Mouse (Mus musculus) midbrain, postnatal 0 days (tissue): ENCODE results near the gene Slit3. TPM values are rescaled to one million over a fixed set of nuclear protein-coding genes. Genes with fewer than 3 reads are reported as not detected.

Experiments used
- ATAC-seq: fragments of 200-750 bp; cut with Nextera tagmentation; 2 replicates; pipeline ENCODE4 v1.8.0; 2017; ENCODE audit warnings: moderate number of reproducible peaks, mild to moderate bottlenecking, moderate TSS enrichment, moderate library complexity; ENCODE audit not compliant: low FRiP score
- DNase-seq: peaks from one replicate; pipeline ENCODE4 v3.0.0-alpha.2; 2015; ENCODE audit warnings: low spot score
- H3K27ac ChIP-seq: fragments of 300-500 bp; sonication (generic); 2 replicates; pipeline ENCODE4 v1.5.1; 2014; ENCODE audit warnings: low read depth, mild to moderate bottlenecking, low read length, mixed read lengths
- H3K27me3 ChIP-seq: fragments of 300-500 bp; sonication (generic); 2 replicates; pipeline ENCODE4 v1.6.1; 2014; ENCODE audit warnings: low read length, control low read depth, mixed read lengths; ENCODE audit not compliant: insufficient read depth
- H3K36me3 ChIP-seq: fragments of 300-500 bp; sonication (generic); 2 replicates; pipeline ENCODE4 v1.6.1; 2014; ENCODE audit warnings: low read length, control low read depth, mixed read lengths; ENCODE audit not compliant: insufficient read depth
- H3K4me1 ChIP-seq: fragments of 300-500 bp; sonication (generic); 2 replicates; pipeline ENCODE4 v1.6.1; 2014; ENCODE audit warnings: mild to moderate bottlenecking, control low read depth, antibody characterized with exemption, low read length, mixed read lengths; ENCODE audit not compliant: insufficient read depth
- H3K4me2 ChIP-seq: fragments of 300-500 bp; sonication (generic); 2 replicates; pipeline ENCODE4 v1.6.1; 2014; ENCODE audit warnings: low read depth, mild to moderate bottlenecking, low read length, mixed read lengths; ENCODE audit not compliant: poor library complexity, severe bottlenecking
- H3K4me3 ChIP-seq: fragments of 300-500 bp; sonication (generic); 2 replicates; pipeline ENCODE4 v1.5.1; 2014; ENCODE audit warnings: low read depth, mild to moderate bottlenecking, low read length, moderate library complexity
- H3K9ac ChIP-seq: fragments of 300-500 bp; sonication (generic); replicated peaks from 2 replicates; pipeline ENCODE4 v1.6.1; 2014; ENCODE audit warnings: mild to moderate bottlenecking, low read length, moderate library complexity, mixed read lengths; ENCODE audit not compliant: poor library complexity, severe bottlenecking
- H3K9me3 ChIP-seq: fragments of 300-500 bp; sonication (generic); 2 replicates; pipeline ENCODE4 v1.6.1; 2016; ENCODE audit warnings: low read length, control low read depth
- CTCF ChIP-seq: IDR thresholded peaks from 2 replicates; pipeline ENCODE4 v1.5.1; 2016; ENCODE audit warnings: antibody characterized with exemption, mild to moderate bottlenecking
- WGBS: fragments of 180-500 bp; shearing (Covaris S2); extraction: QIAGEN DNeasy Blood & Tissue Kit; methylation state at CpG from one replicate; pipeline ENCODE4 v1.1.7; 2014; 5-methylcytosine and 5-hydroxymethylcytosine counted together
- polyA plus RNA-seq: library from polyadenylated mRNA; unstranded; fragments of >200 nt; fragmentation: Nextera tagmentation; extraction: Ambion mirVana; gene quantifications from 2 replicates; pipeline ENCODE4 v1.2.1, GENCODE M21; 2015
- total RNA-seq: library from RNA; depleted of rRNA; stranded (reverse); fragments of >200 nt; gene quantifications from 2 replicates; pipeline ENCODE4 v1.2.3, GENCODE M21; 2014

The Slit3 gene
- total and polyA plus RNA-seq, 2 experiments from 2014 or later = 3.6 to 7.7 TPM

DNA sequence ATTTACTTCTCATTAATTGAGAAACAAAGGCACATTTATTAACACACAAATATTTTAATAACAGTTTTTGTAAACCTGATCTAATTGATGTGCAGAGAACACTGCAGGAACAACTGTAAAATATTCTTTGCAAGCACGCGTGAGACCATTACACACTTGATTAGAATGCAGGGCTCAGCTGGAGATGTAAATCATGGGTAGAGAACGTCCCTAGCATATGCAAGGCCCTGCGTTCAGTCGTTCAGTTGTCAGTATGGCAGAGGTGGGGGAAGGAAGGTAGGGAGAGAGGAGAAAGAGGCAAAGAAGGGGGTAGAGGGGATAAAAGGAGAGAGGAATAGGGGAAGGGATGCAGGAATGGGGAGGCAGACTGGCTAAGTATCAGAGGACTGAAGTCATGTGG is 61.9 kb downstream of the Slit3 start:
- Histone ChIP-seq H3K4me1 (no peaks in the 10 kb centered on the region), H3K4me2 (no peak overlapping the region), H3K27me3 (no peaks in the 10 kb centered on the region), H3K4me3 (no peak overlapping the region), H3K27ac (no peak overlapping the region), H3K9ac (no peak overlapping the region), H3K9me3 (no peaks in the 10 kb centered on the region), H3K36me3 (no peaks in the 10 kb centered on the region)
- no peak for ATAC-seq
- WGBS = 51% methylated on average over 5 of the region's 5 CpGs
- no peak for DNase-seq
- no peak for TF ChIP-seq CTCF

GRCm38 (mm10) chr11:35194826-35195225 is 73.8 kb downstream of the Slit3 start:
- no peak for TF ChIP-seq CTCF
- Histone ChIP-seq H3K4me3 (no peak overlapping the region), H3K9me3 (no peaks in the 10 kb centered on the region), H3K36me3 (no peaks in the 10 kb centered on the region), H3K27me3 (no peaks in the 10 kb centered on the region), H3K4me1 (no peaks in the 10 kb centered on the region), H3K4me2 (no peak overlapping the region), H3K9ac (no peak overlapping the region), H3K27ac (no peak overlapping the region)
- DNase-seq = no peak
- no peak for ATAC-seq
- 80% methylated on average over 6 of the region's 6 CpGs for WGBS

DNA sequence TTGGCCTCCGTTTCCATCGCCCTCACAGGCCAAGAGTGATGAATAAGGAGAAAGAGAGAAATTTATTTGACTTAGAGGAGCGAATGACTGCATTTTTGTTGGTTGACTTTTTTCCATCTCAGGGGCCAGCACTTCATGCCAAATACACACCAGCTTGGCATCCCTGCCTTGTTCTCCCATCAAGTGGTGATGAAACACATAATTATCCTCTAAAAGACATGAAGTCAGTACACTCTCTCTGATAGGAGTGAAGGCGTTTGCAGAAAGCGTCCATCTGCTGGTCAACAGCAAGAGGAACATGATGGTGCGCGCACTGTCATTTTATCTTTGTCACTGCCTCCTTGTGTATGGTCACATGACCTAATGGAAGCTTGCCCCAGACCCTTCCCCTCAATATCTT is 75.8 kb downstream of the Slit3 start:
- H3K9ac ChIP-seq = no peak overlapping the region
- H3K4me2 ChIP-seq = no peak overlapping the region
- ATAC-seq (no peak), DNase-seq (peak; percentile 2)
- H3K4me1 ChIP-seq = no peaks in the 10 kb centered on the region; the same call in 1 of the 2 replicates
- 85% methylated on average over 7 of the region's 7 CpGs for WGBS
- no peaks in the 10 kb centered on the region for H3K36me3 ChIP-seq
- no peak overlapping the region for H3K4me3 ChIP-seq
- no peaks in the 10 kb centered on the region for H3K9me3 ChIP-seq
- H3K27ac ChIP-seq = no peak overlapping the region
- H3K27me3 ChIP-seq = no peaks in the 10 kb centered on the region
- TF ChIP-seq CTCF = no peak; the same call in 1 of the 2 replicates

DNA sequence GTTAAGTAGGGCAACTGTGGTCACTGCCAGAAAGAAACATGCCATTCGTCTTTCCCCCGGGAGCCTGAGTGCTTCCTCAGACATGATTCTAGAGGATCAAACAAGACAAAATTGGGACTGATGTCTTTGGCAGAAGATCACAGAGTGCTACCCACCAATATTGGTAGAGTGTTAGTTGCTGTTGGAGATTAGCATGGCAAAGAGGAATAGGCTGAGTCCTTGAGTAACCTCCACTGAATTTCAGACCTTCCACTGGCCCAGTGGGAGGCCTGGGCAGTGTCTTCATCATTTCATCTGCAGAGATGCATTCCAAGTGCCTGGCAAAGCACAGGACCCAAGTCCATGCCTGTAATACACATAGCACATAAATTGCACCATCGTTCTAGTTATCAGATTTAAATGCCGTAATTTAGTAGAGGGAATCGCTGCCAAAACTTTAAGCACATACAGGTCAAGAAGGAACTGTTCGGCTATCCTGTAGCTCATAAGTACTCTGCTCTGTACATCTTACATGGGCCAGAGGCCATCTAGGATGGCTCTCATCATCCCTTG is 77.6 kb downstream of the Slit3 start:
- ATAC-seq (no peak), DNase-seq (no peak)
- Histone ChIP-seq H3K9ac (no peak overlapping the region), H3K9me3 (no peaks in the 10 kb centered on the region), H3K27ac (no peak overlapping the region), H3K4me3 (no peak overlapping the region), H3K4me1 (no peaks in the 10 kb centered on the region; the same call in 1 of the 2 replicates), H3K27me3 (no peaks in the 10 kb centered on the region), H3K36me3 (no peaks in the 10 kb centered on the region), H3K4me2 (no peak overlapping the region)
- TF ChIP-seq CTCF = no peak
- WGBS = 91% methylated on average over 6 of the region's 6 CpGs

DNA sequence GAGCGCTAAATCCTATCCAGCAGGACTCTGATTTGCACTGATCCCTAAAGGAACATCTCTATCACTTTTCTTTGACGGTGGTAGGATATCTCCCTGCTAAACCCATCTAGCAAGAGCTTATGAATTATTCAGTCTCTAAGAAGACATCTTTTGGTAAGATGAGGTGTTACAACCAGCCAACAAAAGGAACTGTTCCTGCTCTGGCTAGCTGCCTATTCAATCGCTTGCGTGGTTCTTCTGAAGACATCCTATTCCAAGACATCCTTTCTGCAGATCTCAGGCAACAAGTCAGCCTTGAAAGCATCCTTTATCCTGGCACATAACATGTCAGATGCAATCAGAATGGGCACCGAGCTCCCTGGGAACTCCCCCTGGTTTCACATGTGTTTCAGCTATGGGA is 81.3 kb downstream of the Slit3 start:
- no peak overlapping the region for H3K4me2 ChIP-seq
- no peak for TF ChIP-seq CTCF
- H3K4me3 ChIP-seq = no peak overlapping the region
- no peak for DNase-seq
- no peaks in the 10 kb centered on the region for H3K9me3 ChIP-seq
- WGBS = 24% methylated on average over 5 of the region's 5 CpGs
- no peak overlapping the region for H3K9ac ChIP-seq
- H3K36me3 ChIP-seq = no peaks in the 10 kb centered on the region
- no peak overlapping the region for H3K27ac ChIP-seq
- no peaks in the 10 kb centered on the region; the same call in 1 of the 2 replicates for H3K4me1 ChIP-seq
- ATAC-seq = no peak
- no peaks in the 10 kb centered on the region for H3K27me3 ChIP-seq

DNA sequence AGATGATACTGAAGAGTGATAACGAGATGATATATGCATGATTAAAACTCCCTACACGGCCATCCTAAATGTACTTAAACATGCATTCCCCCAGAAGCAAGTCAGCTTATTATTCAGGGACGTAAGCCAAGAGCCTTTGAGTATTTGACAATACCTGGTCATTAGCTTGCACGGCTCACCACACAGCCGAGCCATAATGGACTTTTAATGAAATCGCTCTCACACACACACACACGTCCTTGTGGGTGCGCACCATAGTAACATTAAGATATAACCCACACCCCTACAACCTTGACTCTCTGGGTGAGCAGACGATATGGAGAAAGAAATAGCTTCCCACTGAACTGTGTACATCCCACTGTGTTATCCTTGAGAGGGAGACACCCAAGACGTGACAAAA is 82.6 kb downstream of the Slit3 start:
- H3K4me2 ChIP-seq = peak overlapping the region; percentile 4; the same call in 1 of the 2 replicates
- no peak for DNase-seq
- H3K27me3 ChIP-seq = no peaks in the 10 kb centered on the region
- H3K27ac ChIP-seq = no peak overlapping the region
- 28% methylated on average over 10 of the region's 10 CpGs for WGBS
- no peaks in the 10 kb centered on the region for H3K36me3 ChIP-seq
- H3K9ac ChIP-seq = no peak overlapping the region
- no peak overlapping the region for H3K4me3 ChIP-seq
- no peak for ATAC-seq
- no peak for TF ChIP-seq CTCF
- H3K4me1 ChIP-seq = no peaks in the 10 kb centered on the region; the same call in 1 of the 2 replicates
- H3K9me3 ChIP-seq = no peaks in the 10 kb centered on the region
